Mouse (Mus musculus): Measurements from ENCODE around the gene Inha.

DNA sequence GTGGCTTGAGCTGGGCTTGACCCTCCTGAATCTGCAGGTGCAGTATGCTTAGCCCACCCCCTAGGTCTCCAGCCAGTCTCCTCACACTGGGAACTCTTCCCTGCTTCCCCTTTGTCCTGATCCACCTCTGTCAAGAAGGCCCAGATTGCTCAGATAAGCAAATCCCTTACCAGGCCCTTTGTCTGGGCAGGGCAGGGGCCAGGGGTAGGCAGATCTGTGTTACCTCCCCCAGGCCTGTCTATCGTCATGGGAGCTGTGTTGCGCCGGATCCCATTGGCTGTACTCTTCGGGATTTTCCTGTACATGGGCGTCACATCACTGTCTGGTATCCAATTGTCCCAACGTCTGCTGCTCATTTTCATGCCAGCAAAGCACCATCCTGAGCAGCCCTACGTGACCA, 50.2 kb downstream of the Inha start:
- TF ChIP-seq CTCF (IDR thresholded peaks at IDR 0.05; ENCODE audit: borderline replicate concordance, insufficient read depth, low read length) (no peak), POLR2A (IDR thresholded peaks at IDR 0.05; ENCODE audit: low read depth, low read length) (no peak)
